Mouse (Mus musculus) forebrain, embryonic 12.5 days (tissue): ENCODE results near the gene Sec11a. TPM values are rescaled to one million over a fixed set of nuclear protein-coding genes. Genes with fewer than 3 reads are reported as not detected.

Source experiments
- ATAC-seq: fragments of 200-750 bp; cut with Nextera tagmentation; 2 replicates; pipeline ENCODE4 v1.8.0; 2017; ENCODE audit warnings: moderate TSS enrichment; ENCODE audit not compliant: low FRiP score
- H3K27ac ChIP-seq: fragments of 300-500 bp; sonication (generic); 2 replicates; pipeline ENCODE4 v1.5.1; 2016; ENCODE audit warnings: mild to moderate bottlenecking
- H3K27me3 ChIP-seq: fragments of 300-500 bp; sonication (generic); 2 replicates; pipeline ENCODE4 v1.6.1; 2016; ENCODE audit warnings: mild to moderate bottlenecking
- H3K36me3 ChIP-seq: fragments of 300-500 bp; sonication (generic); replicated peaks from 2 replicates; pipeline ENCODE4 v1.6.1; 2016; ENCODE audit warnings: mild to moderate bottlenecking
- H3K4me1 ChIP-seq: fragments of 300-500 bp; sonication (generic); 2 replicates; pipeline ENCODE4 v1.6.1; 2016
- H3K4me2 ChIP-seq: fragments of 300-500 bp; sonication (generic); 2 replicates; pipeline ENCODE4 v1.6.1; 2016; ENCODE audit warnings: mild to moderate bottlenecking, moderate library complexity
- H3K4me3 ChIP-seq: fragments of 300-500 bp; sonication (generic); replicated peaks from 2 replicates; pipeline ENCODE4 v1.5.1; 2016; ENCODE audit warnings: mild to moderate bottlenecking
- H3K9ac ChIP-seq: fragments of 300-500 bp; sonication (generic); 2 replicates; pipeline ENCODE4 v1.6.1; 2016; ENCODE audit warnings: mild to moderate bottlenecking
- H3K9me3 ChIP-seq: fragments of 300-500 bp; sonication (generic); 2 replicates; pipeline ENCODE4 v1.6.1; 2016
- WGBS: fragments of 180-500 bp; shearing (Covaris S2); methylation state at CpG from one replicate; pipeline ENCODE4 v1.1.7; 2016; 5-methylcytosine and 5-hydroxymethylcytosine counted together
- polyA plus RNA-seq: library from polyadenylated mRNA; unstranded; fragments of >200 nt; fragmentation: Nextera tagmentation; extraction: Ambion mirVana; gene quantifications from 2 replicates; pipeline ENCODE4 v1.2.1, GENCODE M21; 2016

The Sec11a gene
- 169 and 179 TPM in 2 replicates for polyA plus RNA-seq

DNA sequence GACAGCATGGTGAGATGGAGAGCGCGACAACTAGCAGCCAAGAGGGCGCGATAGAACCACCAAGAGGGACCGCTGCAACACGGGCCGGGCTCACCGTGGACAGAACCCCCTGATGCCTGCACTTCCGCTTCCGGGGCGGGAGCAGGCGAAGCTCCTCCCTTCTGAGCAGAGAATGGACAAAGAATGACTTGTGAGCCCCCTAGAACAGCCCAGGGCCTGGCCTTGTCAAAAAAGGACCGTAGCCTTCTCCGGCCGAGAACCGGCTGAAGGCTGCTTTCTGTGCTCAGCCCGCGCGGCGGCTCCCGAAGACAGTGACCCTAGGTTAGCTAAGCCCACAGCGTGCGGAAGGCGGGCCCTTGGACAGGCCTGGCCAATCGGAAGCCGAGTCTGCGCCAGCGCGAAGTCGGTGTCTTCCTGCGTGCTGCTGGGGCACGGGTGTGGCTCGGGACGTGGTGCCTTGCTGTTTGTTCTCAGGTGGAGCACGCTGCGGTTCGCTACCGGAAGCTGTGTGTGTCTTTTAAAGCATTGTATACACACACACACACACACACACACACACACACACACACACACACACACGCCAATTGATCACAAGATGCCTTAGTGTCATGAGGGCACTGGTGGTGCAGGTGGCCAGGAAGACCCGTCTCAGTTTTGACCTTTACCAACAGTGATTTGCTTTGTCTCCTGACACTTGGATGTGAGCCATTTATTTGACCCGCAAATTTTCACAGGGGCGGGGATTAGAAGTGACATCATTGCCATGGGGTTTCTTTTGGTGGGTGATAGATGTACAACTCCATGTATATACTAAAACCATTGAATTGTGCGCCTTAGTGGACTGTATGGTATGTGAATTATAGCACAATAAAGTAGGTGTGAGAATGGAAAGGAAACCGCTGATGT is at the start of gene Sec11a:
TSS of gene Sec11a (minus strand) at position 336 of the 906 bp plus-strand sequence.
- no peaks in the 10 kb centered on the region for H3K27me3 ChIP-seq
- 2% methylated on average over 44 of the region's 44 CpGs for WGBS
- peak within 1 kb of the TSS; percentile 93 for H3K27ac ChIP-seq
- peaks cover 24% of the 10 kb centered on the region for H3K4me1 ChIP-seq
- peaks cover 9% of the 10 kb centered on the region for H3K36me3 ChIP-seq
- no peaks in the 10 kb centered on the region for H3K9me3 ChIP-seq
- H3K4me3 ChIP-seq = peak within 1 kb of the TSS; percentile 88
- H3K4me2 ChIP-seq = peak within 1 kb of the TSS; percentile 92
- ATAC-seq = peak; percentile 99
- peak within 1 kb of the TSS; percentile 86 for H3K9ac ChIP-seq

DNA sequence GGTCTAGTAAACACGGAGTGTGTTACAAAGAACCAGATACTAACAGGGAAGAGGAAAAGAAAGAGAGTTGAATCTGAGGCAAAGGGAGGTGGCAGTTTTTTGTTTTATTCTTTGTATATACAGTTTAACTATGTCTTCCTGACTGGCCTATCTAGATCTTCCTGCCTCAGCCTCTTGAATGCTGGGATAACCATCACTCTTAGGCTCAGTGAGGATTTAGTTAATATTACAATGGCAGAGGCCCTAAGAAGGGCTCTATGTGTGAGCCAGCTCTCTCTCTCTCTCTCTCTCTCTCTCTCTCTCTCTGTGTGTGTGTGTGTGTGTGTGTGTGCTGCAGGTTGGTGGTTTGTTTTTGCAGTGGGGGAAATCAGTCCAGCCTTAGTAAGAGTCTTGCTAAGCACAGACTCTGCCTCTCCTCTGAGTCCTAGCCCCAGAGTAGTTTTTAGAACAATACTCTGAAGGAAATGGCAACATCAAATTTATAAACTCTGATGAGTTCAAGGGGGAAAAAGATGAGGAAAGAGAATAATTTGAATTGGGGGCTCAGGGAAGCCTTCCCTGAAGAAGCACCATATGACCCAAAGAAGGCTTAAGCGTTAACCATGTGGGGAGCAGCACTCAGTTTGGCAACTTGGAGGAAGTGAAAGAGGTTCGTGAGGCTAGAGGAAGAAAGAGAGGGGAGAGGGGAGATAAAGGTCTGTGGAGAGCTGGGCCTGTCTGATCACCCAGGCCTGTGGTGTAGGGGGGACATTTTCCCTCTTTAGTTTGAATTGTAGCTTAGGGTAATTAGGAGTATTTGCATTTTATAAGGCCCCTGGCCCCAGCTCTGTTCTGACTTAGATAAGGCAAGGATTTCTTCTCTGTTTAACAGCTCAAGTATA is 47.9 kb upstream of the Sec11a start:
- 72% methylated on average over 3 of the region's 3 CpGs for WGBS
- Histone ChIP-seq H3K4me1 (peaks cover 38% of the 10 kb centered on the region), H3K36me3 (no peaks in the 10 kb centered on the region), H3K27me3 (no peaks in the 10 kb centered on the region), H3K27ac (no peak overlapping the region), H3K4me2 (peak overlapping the region; percentile 91), H3K4me3 (no peak overlapping the region), H3K9ac (no peak overlapping the region), H3K9me3 (no peaks in the 10 kb centered on the region)
- ATAC-seq = no peak

DNA sequence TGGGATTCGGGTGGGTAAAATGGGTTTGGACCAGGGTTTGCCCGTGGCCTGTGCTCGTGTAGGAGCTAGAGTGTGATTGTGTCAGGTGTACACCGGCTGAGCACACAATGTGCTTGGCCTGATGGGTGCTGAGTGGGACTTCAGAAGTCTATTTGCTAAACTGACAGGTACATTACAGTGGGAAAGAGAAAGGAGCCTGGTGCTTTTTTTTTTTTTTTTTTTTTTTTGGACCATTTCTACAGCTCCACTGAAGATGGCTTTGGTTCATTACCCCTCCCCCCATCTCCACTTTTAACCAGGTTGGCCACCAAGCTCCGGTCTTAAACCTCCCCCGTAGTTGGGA is 47.1 kb upstream of the Sec11a start:
- Histone ChIP-seq H3K4me3 (peak overlapping the region; percentile 91), H3K9me3 (no peaks in the 10 kb centered on the region), H3K4me1 (peaks cover 38% of the 10 kb centered on the region), H3K27me3 (no peaks in the 10 kb centered on the region), H3K36me3 (no peaks in the 10 kb centered on the region), H3K9ac (peak overlapping the region; percentile 98), H3K27ac (no peak overlapping the region), H3K4me2 (peak overlapping the region; percentile 91)
- ATAC-seq = no peak
- 43% methylated on average over 6 of the region's 6 CpGs for WGBS

DNA sequence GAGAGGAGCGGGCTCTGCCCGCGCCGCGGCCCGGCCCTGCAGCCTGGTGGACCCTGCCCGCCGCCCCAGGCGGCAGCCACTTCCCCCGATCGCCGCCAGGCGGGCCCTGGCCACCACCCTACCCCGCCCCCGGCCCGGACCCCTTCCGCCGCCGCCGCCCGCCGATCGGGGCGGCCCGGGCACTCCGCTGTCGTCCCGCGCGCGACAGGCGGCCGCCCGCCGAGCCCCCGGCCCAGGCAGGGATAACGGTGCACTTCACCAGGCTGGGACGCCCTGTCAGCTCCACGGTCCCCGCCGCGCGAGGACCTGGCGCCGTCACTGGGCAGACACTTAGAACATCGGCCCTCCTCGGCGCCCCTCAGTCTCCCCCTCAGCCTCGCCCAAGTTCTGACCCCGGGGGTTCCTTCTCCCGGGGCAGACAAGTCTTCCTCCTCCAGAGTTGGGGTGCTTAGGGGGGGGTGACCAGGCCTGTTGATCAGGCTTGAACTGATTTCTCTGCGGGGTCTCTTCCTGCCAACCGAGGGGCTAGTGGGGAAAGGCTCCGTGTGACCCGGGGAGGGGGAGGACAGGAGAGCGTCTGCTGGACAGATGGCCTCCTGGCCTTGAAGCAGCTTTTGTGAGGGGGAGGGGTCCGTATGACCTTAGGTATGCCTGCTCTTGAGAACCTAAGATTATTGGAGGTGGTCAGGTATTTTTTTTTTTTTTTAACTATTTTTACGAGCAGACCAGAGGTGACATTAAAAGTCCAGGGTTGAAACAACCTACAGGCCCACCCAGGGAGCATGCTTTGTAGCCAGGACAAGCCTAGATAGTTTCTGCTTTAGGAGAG is 46.5 kb upstream of the Sec11a start:
- Histone ChIP-seq H3K27ac (peak overlapping the region; percentile 94), H3K9me3 (no peaks in the 10 kb centered on the region), H3K27me3 (no peaks in the 10 kb centered on the region), H3K4me2 (peak overlapping the region; percentile 91), H3K4me1 (peaks cover 38% of the 10 kb centered on the region), H3K36me3 (no peaks in the 10 kb centered on the region), H3K9ac (peak overlapping the region; percentile 98), H3K4me3 (peak overlapping the region; percentile 91)
- ATAC-seq = peak; percentile 92
- whole genome bisulfite sequencing = 1% methylated on average over 55 of the region's 58 CpGs

DNA sequence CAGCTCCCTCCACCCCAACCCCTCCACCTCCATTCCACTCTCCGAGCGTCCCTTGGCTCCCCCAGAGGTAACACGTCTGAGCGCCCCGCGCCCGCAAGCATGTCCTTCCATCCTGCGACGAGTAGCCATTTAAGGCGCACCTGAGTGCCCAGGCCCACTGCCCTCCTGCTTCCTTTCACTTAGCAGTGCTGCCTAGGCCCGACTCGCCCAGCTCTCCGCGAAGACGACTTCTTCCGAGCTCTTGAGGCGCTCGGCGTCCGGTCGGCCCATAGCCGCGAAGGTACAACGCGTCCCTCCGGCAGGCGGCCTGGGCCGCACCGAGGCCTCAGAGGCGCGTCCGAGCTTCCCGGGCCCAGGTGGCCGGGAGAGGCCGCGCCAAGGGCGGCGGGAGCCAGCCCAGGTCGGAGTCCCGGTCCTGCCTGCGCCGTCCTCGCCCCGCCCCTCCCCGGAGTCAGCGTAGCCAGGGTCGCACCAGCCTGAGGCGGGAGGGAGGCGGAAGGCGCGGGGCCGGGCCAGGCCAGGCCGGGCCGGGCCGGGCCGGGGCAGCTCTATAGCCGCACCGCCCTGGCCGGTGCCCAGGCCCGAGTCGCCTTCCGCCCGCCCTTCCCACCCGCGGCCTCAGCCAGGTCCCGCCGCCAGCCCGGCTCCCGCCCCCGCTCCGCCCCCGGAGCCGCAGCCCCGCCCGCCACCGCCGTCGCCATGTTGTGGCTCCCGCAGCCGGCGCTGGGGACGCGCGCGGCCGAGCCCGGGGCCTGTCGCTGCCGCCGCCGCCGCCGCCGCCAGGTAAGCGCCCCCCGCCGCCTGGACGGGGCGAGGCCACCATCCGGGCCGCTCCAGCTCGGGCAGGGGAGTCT is 45.6 kb upstream of the Sec11a start, which contains the start of gene Zfp592:
TSS of gene Zfp592 (plus strand) at position 702 of the 854 bp plus-strand sequence.
- no peaks in the 10 kb centered on the region for H3K36me3 ChIP-seq
- peak; percentile 92 for ATAC-seq
- H3K27ac ChIP-seq = peak within 1 kb of the TSS; percentile 94
- peak within 1 kb of the TSS; percentile 91 for H3K4me2 ChIP-seq
- H3K27me3 ChIP-seq = no peaks in the 10 kb centered on the region
- H3K9me3 ChIP-seq = no peaks in the 10 kb centered on the region
- peak within 1 kb of the TSS; percentile 91 for H3K4me3 ChIP-seq
- peak within 1 kb of the TSS; percentile 98 for H3K9ac ChIP-seq
- H3K4me1 ChIP-seq = peaks cover 38% of the 10 kb centered on the region
- 0% methylated on average over 65 of the region's 102 CpGs for WGBS

DNA sequence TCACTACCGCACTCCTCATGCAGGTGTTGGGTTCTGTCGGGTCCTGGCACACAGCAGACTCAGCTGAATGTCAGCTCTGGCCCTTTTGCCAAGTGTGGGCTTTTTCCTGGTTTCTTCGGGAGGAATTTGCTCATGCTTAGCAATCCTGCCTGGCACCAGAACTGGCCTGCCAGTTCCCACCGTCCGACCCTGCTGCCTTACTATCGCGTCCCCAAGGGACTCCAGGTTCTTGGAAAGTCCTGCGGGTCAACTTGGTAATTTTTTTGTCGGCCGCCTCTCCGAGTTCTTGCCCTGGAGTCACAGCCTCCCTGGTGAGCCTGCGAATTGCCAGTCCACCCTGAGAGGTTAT is 45.0 kb upstream of the Sec11a start:
- no peak for ATAC-seq
- Histone ChIP-seq H3K27ac (peak overlapping the region; percentile 94), H3K36me3 (no peaks in the 10 kb centered on the region), H3K4me3 (peak overlapping the region; percentile 91), H3K9me3 (no peaks in the 10 kb centered on the region), H3K4me2 (peak overlapping the region; percentile 91), H3K4me1 (peaks cover 38% of the 10 kb centered on the region), H3K9ac (peak overlapping the region; percentile 98), H3K27me3 (no peaks in the 10 kb centered on the region)
- WGBS = 4% methylated on average over 12 of the region's 12 CpGs

DNA sequence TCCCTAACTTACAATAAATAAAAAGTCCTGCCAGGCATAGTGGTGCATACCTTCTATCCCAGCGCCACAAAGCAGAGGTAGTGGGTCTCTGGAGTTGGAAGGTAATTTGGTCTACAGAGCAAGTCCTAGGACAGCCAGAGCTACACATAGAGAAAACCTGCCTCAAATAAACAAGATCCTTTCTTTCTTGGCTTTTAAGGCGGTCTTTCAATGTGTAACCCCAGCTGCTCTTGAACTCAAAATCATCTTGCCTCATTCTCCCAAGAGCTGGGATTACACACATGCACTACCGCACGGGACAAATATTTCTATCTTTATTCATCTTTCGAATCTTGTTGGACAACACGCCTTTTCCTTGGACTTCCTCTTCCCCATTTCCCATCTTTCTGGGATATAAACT is 44.5 kb upstream of the Sec11a start:
- WGBS = 76% methylated on average over 6 of the region's 6 CpGs
- no peak for ATAC-seq

DNA sequence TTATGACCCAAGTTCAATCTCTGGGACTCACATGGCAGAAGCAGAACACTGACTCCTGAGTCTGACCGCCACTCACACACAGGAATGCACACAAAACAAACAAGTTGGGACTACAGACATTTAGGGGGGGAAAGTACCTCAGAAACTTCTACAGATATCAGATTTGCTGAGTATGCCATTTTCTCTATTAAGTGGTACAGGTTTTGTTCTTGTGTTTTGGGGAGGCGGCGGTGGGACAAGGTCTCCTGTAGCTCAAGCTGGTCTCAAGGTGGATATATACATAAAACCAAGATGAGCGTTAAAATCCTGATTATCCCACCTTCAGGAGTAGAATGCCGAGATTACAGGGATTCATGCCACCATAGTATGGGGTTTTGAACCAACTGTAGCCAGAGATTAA is 44.0 kb upstream of the Sec11a start:
- no peak overlapping the region for H3K9ac ChIP-seq
- no peaks in the 10 kb centered on the region for H3K36me3 ChIP-seq
- H3K4me3 ChIP-seq = no peak overlapping the region
- H3K27ac ChIP-seq = no peak overlapping the region
- WGBS = 92% methylated on average over 5 of the region's 5 CpGs
- H3K4me2 ChIP-seq = peak overlapping the region; percentile 91
- no peaks in the 10 kb centered on the region for H3K9me3 ChIP-seq
- no peak for ATAC-seq
- H3K27me3 ChIP-seq = no peaks in the 10 kb centered on the region
- peaks cover 38% of the 10 kb centered on the region for H3K4me1 ChIP-seq

More for the DNA sequence above, 44.5 kb upstream of the Sec11a start:
- Histone ChIP-seq H3K36me3 (no peaks in the 10 kb centered on the region), H3K9ac (peak overlapping the region; percentile 98), H3K27ac (0 out of 2 replicates have a peak overlapping the region, but pooled peaks have one; percentile 94), H3K4me1 (peaks cover 38% of the 10 kb centered on the region), H3K4me2 (peak overlapping the region; percentile 91), H3K4me3 (peak overlapping the region; percentile 91), H3K9me3 (no peaks in the 10 kb centered on the region), H3K27me3 (no peaks in the 10 kb centered on the region)

DNA sequence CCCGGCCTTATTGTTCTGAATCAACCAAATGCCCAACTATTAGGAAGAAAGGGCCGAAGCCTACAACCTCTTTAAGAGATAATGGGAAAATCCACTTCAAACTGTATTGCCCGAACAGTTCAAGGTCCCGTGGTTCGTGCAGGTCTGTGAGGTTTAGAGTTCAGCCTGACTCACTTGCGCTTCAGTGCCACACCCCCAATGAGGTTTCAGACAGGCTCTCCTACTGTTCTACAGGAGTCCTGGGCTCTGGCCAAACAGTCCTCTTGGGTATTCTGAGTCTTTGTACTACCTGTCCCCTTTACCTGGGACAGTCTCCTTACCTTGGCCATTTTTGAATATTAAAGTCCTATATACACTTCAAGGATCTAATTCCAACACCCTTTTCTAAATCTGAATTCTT is 42.7 kb upstream of the Sec11a start:
- Histone ChIP-seq H3K9ac (no peak overlapping the region), H3K27me3 (no peaks in the 10 kb centered on the region), H3K27ac (no peak overlapping the region), H3K4me3 (no peak overlapping the region), H3K36me3 (no peaks in the 10 kb centered on the region), H3K4me2 (no peak overlapping the region), H3K4me1 (peaks cover 29% of the 10 kb centered on the region), H3K9me3 (no peaks in the 10 kb centered on the region)
- 97% methylated on average over 6 of the region's 6 CpGs for WGBS
- ATAC-seq = no peak

DNA sequence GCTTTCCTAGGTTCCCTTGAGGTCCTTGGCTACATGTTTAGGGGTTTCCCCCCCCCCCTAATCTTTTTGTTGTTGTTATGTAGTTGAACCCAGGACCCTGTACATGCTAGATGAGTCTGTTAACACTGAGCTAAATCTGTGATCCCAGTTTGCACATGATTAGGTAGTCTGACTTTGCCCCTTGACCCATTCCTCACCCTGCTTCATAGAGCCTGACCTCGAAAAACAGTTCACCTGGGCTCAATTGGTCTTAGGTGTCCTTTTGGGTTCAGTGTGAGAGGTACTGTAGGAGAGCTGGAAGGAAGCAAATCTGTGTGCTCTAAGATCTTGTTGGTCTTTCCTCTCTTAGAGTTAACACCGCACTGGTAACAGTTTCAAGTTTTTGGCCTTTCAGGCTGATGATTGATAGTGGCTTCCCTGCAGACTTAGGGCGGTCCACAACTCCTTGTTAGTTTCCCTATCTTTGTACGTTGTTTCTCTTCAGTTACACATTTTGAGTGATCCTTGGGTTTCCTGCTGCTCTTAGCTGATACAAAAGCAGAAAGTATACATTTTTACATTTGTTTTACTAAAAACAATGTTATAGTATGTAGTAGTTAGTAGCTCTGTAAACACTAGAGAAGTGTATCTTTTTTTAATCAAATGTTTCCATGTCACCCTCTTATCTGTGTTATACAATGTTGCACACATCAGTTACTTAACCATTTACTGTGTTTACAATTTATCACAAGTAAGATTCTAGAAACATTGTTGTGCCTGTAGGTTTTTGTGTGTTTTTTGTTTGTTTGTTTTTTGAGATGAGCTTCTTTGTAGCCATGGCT is 40.4 kb upstream of the Sec11a start:
- no peak overlapping the region for H3K9ac ChIP-seq
- H3K4me3 ChIP-seq = no peak overlapping the region
- H3K27me3 ChIP-seq = no peaks in the 10 kb centered on the region
- peaks cover 17% of the 10 kb centered on the region for H3K4me1 ChIP-seq
- H3K4me2 ChIP-seq = no peak overlapping the region
- 91% methylated on average over 4 of the region's 4 CpGs for WGBS
- H3K9me3 ChIP-seq = no peaks in the 10 kb centered on the region
- no peak for ATAC-seq
- no peaks in the 10 kb centered on the region for H3K36me3 ChIP-seq
- no peak overlapping the region for H3K27ac ChIP-seq
